Mouse (Mus musculus) liver, embryonic 11.5 days (tissue): ENCODE measurements around the gene Rex1bd. TPM values are rescaled to one million over a fixed set of nuclear protein-coding genes. Genes with fewer than 3 reads are reported as not detected.

Experiments used
- ATAC-seq: fragments of 200-750 bp; cut with Nextera tagmentation; replicated peaks from 2 replicates; pipeline ENCODE4 v1.8.0; 2017; ENCODE audit warnings: moderate number of reproducible peaks, mild to moderate bottlenecking, moderate TSS enrichment, moderate library complexity; ENCODE audit not compliant: low FRiP score
- DNase-seq: peaks from one replicate; pipeline ENCODE4 v3.0.0-alpha.2; 2017; ENCODE audit warnings: low spot score
- H3K27ac ChIP-seq: fragments of 300-500 bp; sonication (generic); 2 replicates; pipeline ENCODE4 v1.5.1; 2014; ENCODE audit warnings: mild to moderate bottlenecking, low read depth, low read length, control low read depth
- H3K27me3 ChIP-seq: fragments of 300-500 bp; sonication (generic); replicated peaks from 2 replicates; pipeline ENCODE4 v1.6.1; 2014; ENCODE audit warnings: low read length, mixed read lengths; ENCODE audit not compliant: control insufficient read depth, insufficient read depth
- H3K36me3 ChIP-seq: fragments of 300-500 bp; sonication (generic); 2 replicates; pipeline ENCODE4 v1.6.1; 2014; ENCODE audit warnings: mild to moderate bottlenecking, low read length, moderate library complexity, mixed read lengths; ENCODE audit not compliant: control insufficient read depth, insufficient read depth
- H3K4me1 ChIP-seq: fragments of 300-500 bp; sonication (generic); replicated peaks from 2 replicates; pipeline ENCODE4 v1.6.1; 2014; ENCODE audit warnings: low read length, mixed read lengths; ENCODE audit not compliant: control insufficient read depth, insufficient read depth
- H3K4me2 ChIP-seq: fragments of 300-500 bp; sonication (generic); 2 replicates; pipeline ENCODE4 v1.6.1; 2014; ENCODE audit warnings: mild to moderate bottlenecking, control low read depth, moderate library complexity
- H3K4me3 ChIP-seq: fragments of 300-500 bp; sonication (generic); 2 replicates; pipeline ENCODE4 v1.5.1; 2014; ENCODE audit warnings: low read depth, low read length, control low read depth
- H3K9ac ChIP-seq: fragments of 300-500 bp; sonication (generic); 2 replicates; pipeline ENCODE4 v1.6.1; 2014; ENCODE audit warnings: low read depth, low read length, control low read depth
- H3K9me3 ChIP-seq: fragments of 300-500 bp; sonication (generic); 2 replicates; pipeline ENCODE4 v1.6.1; 2016; ENCODE audit warnings: low read length, inconsistent platforms, mixed read lengths; ENCODE audit not compliant: control insufficient read depth
- WGBS: fragments of 180-500 bp; shearing (Covaris S2); extraction: QIAGEN DNeasy Blood & Tissue Kit; methylation state at CpG from one replicate; pipeline ENCODE4 v1.1.7; 2014; 5-methylcytosine and 5-hydroxymethylcytosine counted together
- polyA plus RNA-seq: library from polyadenylated mRNA; unstranded; fragments of >200 nt; fragmentation: Nextera tagmentation; extraction: Ambion mirVana; gene quantifications from 2 replicates; pipeline ENCODE4 v1.2.1, GENCODE M21; 2014

Gene Rex1bd
- polyA plus RNA-seq, 1 experiment from 2014 or later: 120 TPM

- H3K4me3 ChIP-seq: no peak overlapping the region
- DNase-seq (no peak), ATAC-seq (no peak)
- H3K4me2 ChIP-seq: no peak overlapping the region
- H3K9me3 ChIP-seq: no peaks in the 10 kb centered on the region
- WGBS: 4% methylated on average over 20 of the region's 20 CpGs
- H3K36me3 ChIP-seq: no peaks in the 10 kb centered on the region
- peaks cover 40% of the 10 kb centered on the region for H3K4me1 ChIP-seq
- H3K27me3 ChIP-seq: peaks cover 100% of the 10 kb centered on the region
- H3K27ac ChIP-seq: no peak overlapping the region
- no peak overlapping the region for H3K9ac ChIP-seq
Measured at GRCm38 (mm10) chr8:70490880-70491495, 15.6 kb downstream of the Rex1bd start.

- Histone ChIP-seq H3K27ac (no peak overlapping the region), H3K4me2 (no peak overlapping the region; the same call in 1 of the 2 replicates), H3K36me3 (no peaks in the 10 kb centered on the region), H3K4me1 (peaks cover 40% of the 10 kb centered on the region), H3K9ac (no peak overlapping the region), H3K9me3 (no peaks in the 10 kb centered on the region), H3K4me3 (no peak overlapping the region), H3K27me3 (peaks cover 100% of the 10 kb centered on the region)
- no peak for DNase-seq
- WGBS: 14% methylated on average over 10 of the region's 10 CpGs
- no peak for ATAC-seq
Measured at GRCm38 (mm10) chr8:70490061-70490879, 16.3 kb downstream of the Rex1bd start.

GRCm38 (mm10) chr8:70489576-70489975 is 17.0 kb downstream of the Rex1bd start:
- Histone ChIP-seq H3K27ac (no peak overlapping the region), H3K4me2 (peak overlapping the region; percentile 62), H3K9ac (no peak overlapping the region), H3K9me3 (no peaks in the 10 kb centered on the region), H3K4me3 (peak overlapping the region; percentile 32), H3K4me1 (peaks cover 40% of the 10 kb centered on the region), H3K36me3 (no peaks in the 10 kb centered on the region), H3K27me3 (peaks cover 100% of the 10 kb centered on the region)
- WGBS: 1% methylated on average over 29 of the region's 41 CpGs
- ATAC-seq (no peak), DNase-seq (no peak)

GRCm38 (mm10) chr8:70488931-70489470 is 17.6 kb downstream of the Rex1bd start:
- no peak overlapping the region for H3K9ac ChIP-seq
- 3% methylated on average over 14 of the region's 14 CpGs for WGBS
- H3K4me1 ChIP-seq: peaks cover 40% of the 10 kb centered on the region
- peaks cover 100% of the 10 kb centered on the region for H3K27me3 ChIP-seq
- no peak for ATAC-seq
- no peaks in the 10 kb centered on the region for H3K36me3 ChIP-seq
- H3K27ac ChIP-seq: no peak overlapping the region
- peak overlapping the region; percentile 62 for H3K4me2 ChIP-seq
- no peaks in the 10 kb centered on the region for H3K9me3 ChIP-seq
- peak overlapping the region; percentile 32 for H3K4me3 ChIP-seq
- DNase-seq: no peak

GRCm38 (mm10) chr8:70487993-70488796 is 18.4 kb downstream of the Rex1bd start:
- H3K9me3 ChIP-seq: no peaks in the 10 kb centered on the region
- H3K27me3 ChIP-seq: peaks cover 100% of the 10 kb centered on the region
- 0 out of 2 replicates have a peak overlapping the region, but pooled peaks have one; percentile 8 for H3K9ac ChIP-seq
- DNase-seq (peak; percentile 71), ATAC-seq (peak; percentile 52)
- no peaks in the 10 kb centered on the region for H3K36me3 ChIP-seq
- WGBS: 2% methylated on average over 55 of the region's 55 CpGs
- peaks cover 32% of the 10 kb centered on the region for H3K4me1 ChIP-seq
- peak overlapping the region; percentile 44 for H3K4me3 ChIP-seq
- peak overlapping the region; percentile 62 for H3K4me2 ChIP-seq
- no peak overlapping the region for H3K27ac ChIP-seq

GRCm38 (mm10) chr8:70486941-70487520 is 19.5 kb downstream of the Rex1bd start, which contains the start of gene Tmem59l:
Gene Tmem59l, minus strand, starts transcription at chr8:70487358.
- peaks cover 100% of the 10 kb centered on the region for H3K27me3 ChIP-seq
- H3K4me2 ChIP-seq: peak within 1 kb of the TSS; percentile 62
- H3K4me1 ChIP-seq: peaks cover 23% of the 10 kb centered on the region
- ATAC-seq (no peak), DNase-seq (no peak)
- 0 out of 2 replicates have a peak within 1 kb of the TSS, but pooled peaks have one; percentile 8 for H3K9ac ChIP-seq
- H3K36me3 ChIP-seq: no peaks in the 10 kb centered on the region
- peak within 1 kb of the TSS; percentile 44 for H3K4me3 ChIP-seq
- H3K9me3 ChIP-seq: no peaks in the 10 kb centered on the region
- 13% methylated on average over 33 of the region's 33 CpGs for WGBS
- no peak within 1 kb of the TSS for H3K27ac ChIP-seq

- WGBS: 39% methylated on average over 7 of the region's 7 CpGs
- Histone ChIP-seq H3K4me3 (no peak overlapping the region), H3K9me3 (no peaks in the 10 kb centered on the region), H3K27me3 (peaks cover 100% of the 10 kb centered on the region), H3K4me2 (no peak overlapping the region), H3K4me1 (peaks cover 23% of the 10 kb centered on the region), H3K27ac (no peak overlapping the region), H3K36me3 (no peaks in the 10 kb centered on the region), H3K9ac (no peak overlapping the region)
- DNase-seq (no peak), ATAC-seq (no peak)
Measured at GRCm38 (mm10) chr8:70486191-70486681, 20.3 kb downstream of the Rex1bd start.

GRCm38 (mm10) chr8:70482943-70483342 is 23.6 kb downstream of the Rex1bd start:
- Histone ChIP-seq H3K27ac (no peak overlapping the region), H3K4me3 (no peak overlapping the region), H3K27me3 (peaks cover 76% of the 10 kb centered on the region), H3K9ac (no peak overlapping the region), H3K9me3 (no peaks in the 10 kb centered on the region), H3K4me1 (peaks cover 3% of the 10 kb centered on the region), H3K4me2 (no peak overlapping the region), H3K36me3 (no peaks in the 10 kb centered on the region)
- WGBS: 52% methylated on average over 2 of the region's 2 CpGs
- DNase-seq (no peak), ATAC-seq (no peak)
